Mouse (Mus musculus) heart, embryonic 11.5 days (tissue): ENCODE results near the gene Pde1c. TPM values are rescaled to one million over a fixed set of nuclear protein-coding genes. Genes with fewer than 3 reads are reported as not detected.

Experiments
- ATAC-seq: fragments of 200-750 bp; cut with Nextera tagmentation; replicated peaks from 2 replicates; pipeline ENCODE4 v1.8.0; 2017; ENCODE audit warnings: moderate library complexity; ENCODE audit not compliant: insufficient number of reproducible peaks, low FRiP score, low TSS enrichment
- H3K27ac ChIP-seq: fragments of 300-500 bp; sonication (generic); 2 replicates; pipeline ENCODE4 v1.5.1; 2014; ENCODE audit warnings: mild to moderate bottlenecking, low read depth, low read length
- H3K27me3 ChIP-seq: fragments of 300-500 bp; sonication (generic); 2 replicates; pipeline ENCODE4 v1.6.1; 2014; ENCODE audit warnings: mild to moderate bottlenecking, low read length, mixed read lengths; ENCODE audit not compliant: control insufficient read depth, insufficient read depth
- H3K36me3 ChIP-seq: fragments of 300-500 bp; sonication (generic); 2 replicates; pipeline ENCODE4 v1.6.1; 2014; ENCODE audit warnings: mild to moderate bottlenecking, low read length, moderate library complexity, mixed read lengths; ENCODE audit not compliant: control insufficient read depth, insufficient read depth
- H3K4me1 ChIP-seq: fragments of 300-500 bp; sonication (generic); 2 replicates; pipeline ENCODE4 v1.6.1; 2014; ENCODE audit warnings: low read length; ENCODE audit not compliant: control insufficient read depth, insufficient read depth
- H3K4me2 ChIP-seq: fragments of 300-500 bp; sonication (generic); 2 replicates; pipeline ENCODE4 v1.6.1; 2014; ENCODE audit warnings: mild to moderate bottlenecking, moderate library complexity
- H3K4me3 ChIP-seq: fragments of 300-500 bp; sonication (generic); 2 replicates; pipeline ENCODE4 v1.5.1; 2014; ENCODE audit warnings: low read depth, low read length
- H3K9ac ChIP-seq: fragments of 300-500 bp; sonication (generic); 2 replicates; pipeline ENCODE4 v1.6.1; 2014; ENCODE audit warnings: mild to moderate bottlenecking, low read depth, low read length, moderate library complexity
- H3K9me3 ChIP-seq: fragments of 300-500 bp; sonication (generic); replicated peaks from 2 replicates; pipeline ENCODE4 v1.6.1; 2016; ENCODE audit warnings: low read length; ENCODE audit not compliant: control insufficient read depth
- WGBS: fragments of 180-500 bp; shearing (Covaris S2); extraction: QIAGEN DNeasy Blood & Tissue Kit; methylation state at CpG from one replicate; pipeline ENCODE4 v1.1.7; 2014; ENCODE audit not compliant: insufficient replicate concordance; 5-methylcytosine and 5-hydroxymethylcytosine counted together
- polyA plus RNA-seq: library from polyadenylated mRNA; unstranded; fragments of >200 nt; fragmentation: Nextera tagmentation; extraction: Ambion mirVana; gene quantifications from 2 replicates; pipeline ENCODE4 v1.2.1, GENCODE M21; 2014

The Pde1c gene
- polyA plus RNA-seq, 1 experiment from 2014 or later, result 2.6 TPM

- no peak overlapping the region for H3K4me3 ChIP-seq
- H3K27ac ChIP-seq, result no peak overlapping the region
- H3K36me3 ChIP-seq, result no peaks in the 10 kb centered on the region
- no peaks in the 10 kb centered on the region for H3K27me3 ChIP-seq
- no peak overlapping the region for H3K9ac ChIP-seq
- no peak for ATAC-seq
- no peaks in the 10 kb centered on the region for H3K9me3 ChIP-seq
- no peak overlapping the region for H3K4me2 ChIP-seq
- H3K4me1 ChIP-seq, result no peaks in the 10 kb centered on the region
- WGBS, result 68% methylated on average over 2 of the region's 2 CpGs
Observed at GRCm38 (mm10) chr6:56168736-56169135, 400.2 kb downstream of the Pde1c start.

GRCm38 (mm10) chr6:56158217-56158616 lies 410.7 kb downstream of the Pde1c start:
- H3K9me3 ChIP-seq, result no peaks in the 10 kb centered on the region
- no peak overlapping the region for H3K4me2 ChIP-seq
- no peak overlapping the region for H3K9ac ChIP-seq
- no peak overlapping the region for H3K27ac ChIP-seq
- H3K36me3 ChIP-seq, result no peaks in the 10 kb centered on the region
- H3K27me3 ChIP-seq, result no peaks in the 10 kb centered on the region
- ATAC-seq, result no peak
- no peaks in the 10 kb centered on the region for H3K4me1 ChIP-seq
- no peak overlapping the region for H3K4me3 ChIP-seq
- WGBS, result 52% methylated on average over 1 of the region's 1 CpGs

- no peaks in the 10 kb centered on the region for H3K27me3 ChIP-seq
- H3K9me3 ChIP-seq, result no peaks in the 10 kb centered on the region
- no peak overlapping the region for H3K9ac ChIP-seq
- no peaks in the 10 kb centered on the region for H3K36me3 ChIP-seq
- H3K4me1 ChIP-seq, result no peaks in the 10 kb centered on the region
- H3K4me2 ChIP-seq, result no peak overlapping the region
- no peak overlapping the region for H3K27ac ChIP-seq
- 72% methylated on average over 3 of the region's 3 CpGs for WGBS
- no peak for ATAC-seq
- no peak overlapping the region for H3K4me3 ChIP-seq
Observed at GRCm38 (mm10) chr6:56156836-56157235, 412.1 kb downstream of the Pde1c start.

- Histone ChIP-seq H3K36me3 (no peaks in the 10 kb centered on the region), H3K4me3 (no peak overlapping the region), H3K4me2 (no peak overlapping the region), H3K4me1 (no peaks in the 10 kb centered on the region), H3K9ac (no peak overlapping the region), H3K9me3 (no peaks in the 10 kb centered on the region), H3K27me3 (no peaks in the 10 kb centered on the region), H3K27ac (no peak overlapping the region)
- WGBS, result 56% methylated on average over 3 of the region's 3 CpGs
- no peak for ATAC-seq
Observed at GRCm38 (mm10) chr6:56130493-56131159, 438.3 kb downstream of the Pde1c start.

- H3K36me3 ChIP-seq, result no peaks in the 10 kb centered on the region
- H3K4me3 ChIP-seq, result no peak overlapping the region
- H3K4me1 ChIP-seq, result no peaks in the 10 kb centered on the region
- H3K9ac ChIP-seq, result no peak overlapping the region
- ATAC-seq, result no peak
- no peaks in the 10 kb centered on the region for H3K9me3 ChIP-seq
- H3K4me2 ChIP-seq, result no peak overlapping the region
- H3K27me3 ChIP-seq, result no peaks in the 10 kb centered on the region
- H3K27ac ChIP-seq, result no peak overlapping the region
- 83% methylated on average over 2 of the region's 2 CpGs for WGBS
Observed at GRCm38 (mm10) chr6:56099520-56100101, 469.3 kb downstream of the Pde1c start.

GRCm38 (mm10) chr6:56098427-56098826 lies 470.5 kb downstream of the Pde1c start:
- H3K9me3 ChIP-seq, result no peaks in the 10 kb centered on the region
- no peaks in the 10 kb centered on the region for H3K36me3 ChIP-seq
- no peaks in the 10 kb centered on the region for H3K4me1 ChIP-seq
- no peak for ATAC-seq
- no peak overlapping the region for H3K9ac ChIP-seq
- no peak overlapping the region for H3K4me2 ChIP-seq
- 45% methylated on average over 5 of the region's 5 CpGs for WGBS
- no peak overlapping the region for H3K27ac ChIP-seq
- no peaks in the 10 kb centered on the region for H3K27me3 ChIP-seq
- no peak overlapping the region for H3K4me3 ChIP-seq

- Histone ChIP-seq H3K27me3 (no peaks in the 10 kb centered on the region), H3K4me2 (no peak overlapping the region), H3K36me3 (no peaks in the 10 kb centered on the region), H3K4me1 (no peaks in the 10 kb centered on the region), H3K27ac (no peak overlapping the region), H3K4me3 (no peak overlapping the region), H3K9ac (no peak overlapping the region), H3K9me3 (no peaks in the 10 kb centered on the region)
- 37% methylated on average over 4 of the region's 4 CpGs for WGBS
- ATAC-seq, result no peak
Observed at GRCm38 (mm10) chr6:56076378-56076805, 492.5 kb downstream of the Pde1c start.

GRCm38 (mm10) chr6:56068516-56068915 lies 500.4 kb downstream of the Pde1c start:
- Histone ChIP-seq H3K27me3 (no peaks in the 10 kb centered on the region), H3K9ac (no peak overlapping the region), H3K9me3 (no peaks in the 10 kb centered on the region), H3K4me3 (no peak overlapping the region), H3K4me1 (no peaks in the 10 kb centered on the region), H3K27ac (no peak overlapping the region), H3K36me3 (no peaks in the 10 kb centered on the region), H3K4me2 (no peak overlapping the region)
- ATAC-seq, result no peak
